Mouse (Mus musculus): ENCODE data around the gene Zfp12. TPM values are rescaled to one million over a fixed set of nuclear protein-coding genes. Genes with fewer than 3 reads are reported as not detected.
A peak's percentile ranks its signal among the peaks of the same experiment; 100 is the strongest.

Zfp12 gene
- polyA plus RNA-seq, 1 experiment from 2014 or later: 30.0 TPM

DNA sequence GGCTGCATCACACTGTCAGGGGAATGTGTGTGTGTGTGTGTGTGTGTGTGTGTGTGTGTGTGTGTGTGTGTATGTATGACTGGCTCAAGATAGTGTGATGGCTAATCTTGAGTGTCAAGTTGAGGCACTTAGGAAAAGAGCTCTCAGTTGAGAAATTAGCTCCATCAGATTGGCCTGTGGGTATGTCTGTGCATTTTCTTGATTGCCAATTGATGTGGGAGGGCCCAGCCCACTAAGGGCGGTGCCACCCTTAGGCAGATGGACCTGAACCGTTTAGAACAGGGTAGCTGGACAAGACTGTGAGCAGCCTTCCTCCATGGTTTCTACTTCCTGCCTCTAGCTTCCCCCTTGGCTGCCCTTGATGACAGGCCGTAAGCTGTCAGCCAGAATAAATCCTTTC lies 37.1 kb downstream of the Zfp12 start:
- ATAC-seq: no peak
- Histone ChIP-seq H3K27ac (ENCODE audit: low read length) (no peak overlapping the region), H3K9ac (replicated peaks; ENCODE audit: low read depth, low read length) (no peak overlapping the region), H3K4me1 (replicated peaks; ENCODE audit: control insufficient read depth, insufficient read depth, low read length) (peaks cover 28% of the 10 kb centered on the region), H3K9me3 (ENCODE audit: control insufficient read depth, low read length) (no peaks in the 10 kb centered on the region), H3K4me2 (ENCODE audit: low read length) (no peak overlapping the region), H3K4me3 (replicated peaks; ENCODE audit: low read length) (no peak overlapping the region), H3K27me3 (replicated peaks; ENCODE audit: control insufficient read depth, insufficient read depth, low read length) (no peaks in the 10 kb centered on the region), H3K36me3 (ENCODE audit: control insufficient read depth, insufficient read depth) (no peaks in the 10 kb centered on the region)
- 82% methylated on average over 3 of the region's 3 CpGs for WGBS

DNA sequence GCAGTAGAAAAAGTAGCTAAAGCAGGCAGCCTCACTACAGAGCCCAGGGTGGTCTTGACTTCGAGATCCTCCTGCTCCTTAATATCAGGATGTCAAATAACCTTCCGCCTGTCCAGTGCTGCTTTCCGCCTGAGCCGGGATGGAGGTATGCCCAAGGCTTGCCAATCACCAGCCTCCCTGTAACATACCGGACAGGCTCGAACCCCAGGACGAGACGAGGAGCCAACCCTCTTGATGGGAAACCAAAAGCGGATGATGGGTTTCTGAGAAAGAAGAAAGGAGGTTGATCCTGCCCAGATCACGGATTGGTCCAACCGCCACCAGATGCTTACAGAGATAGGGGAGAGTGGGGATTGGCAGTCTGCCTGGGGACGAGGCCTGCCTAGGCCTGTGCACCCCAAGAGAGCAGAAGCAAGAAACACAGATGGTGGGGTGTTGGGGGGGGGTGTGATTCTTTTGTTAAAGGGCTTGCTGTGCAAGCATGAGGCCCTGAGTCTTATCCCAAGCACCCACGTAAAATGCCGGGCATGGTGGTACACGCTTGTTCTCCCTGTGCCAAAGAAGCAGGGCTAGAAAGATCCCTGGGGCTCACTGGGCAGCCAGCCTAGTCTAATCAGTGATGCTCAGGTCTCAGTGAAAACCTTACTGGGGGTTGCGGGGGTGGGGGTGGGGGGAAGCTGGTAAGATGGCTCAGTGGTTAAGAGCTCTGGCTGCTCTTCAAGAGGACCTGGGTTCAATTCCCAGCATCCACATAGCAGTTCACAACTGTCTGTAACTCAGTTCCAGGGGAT lies 37.8 kb downstream of the Zfp12 start:
- no peak overlapping the region for H3K9ac ChIP-seq (replicated peaks; ENCODE audit: low read depth, low read length)
- no peaks in the 10 kb centered on the region for H3K27me3 ChIP-seq (replicated peaks; ENCODE audit: control insufficient read depth, insufficient read depth, low read length)
- H3K4me1 ChIP-seq (replicated peaks; ENCODE audit: control insufficient read depth, insufficient read depth, low read length): peaks cover 25% of the 10 kb centered on the region
- ATAC-seq: no peak
- no peak overlapping the region for H3K4me2 ChIP-seq (ENCODE audit: low read length)
- no peaks in the 10 kb centered on the region for H3K9me3 ChIP-seq (ENCODE audit: control insufficient read depth, low read length)
- no peak overlapping the region for H3K27ac ChIP-seq (ENCODE audit: low read length)
- WGBS: 84% methylated on average over 16 of the region's 16 CpGs
- no peak overlapping the region for H3K4me3 ChIP-seq (replicated peaks; ENCODE audit: low read length)
- no peaks in the 10 kb centered on the region for H3K36me3 ChIP-seq (ENCODE audit: control insufficient read depth, insufficient read depth)

DNA sequence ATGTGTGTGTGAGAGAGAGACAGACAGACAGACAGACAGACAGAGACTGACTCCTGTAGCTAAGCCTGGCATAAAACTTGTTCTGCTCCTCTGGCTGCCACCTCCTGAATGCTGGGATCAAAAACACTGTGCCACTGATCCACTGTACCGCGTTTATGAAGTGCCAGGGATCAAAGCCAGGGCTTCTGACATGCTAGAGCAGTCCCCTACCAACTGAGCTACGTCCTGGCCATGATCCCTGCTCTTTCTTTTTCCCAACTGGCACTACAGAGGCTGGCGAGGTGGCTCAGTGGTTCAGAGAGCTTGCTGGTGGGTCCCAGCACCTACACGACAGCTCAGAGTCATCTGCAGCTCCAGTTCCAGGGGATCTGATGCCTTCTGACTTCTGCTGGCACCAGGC lies 40.8 kb downstream of the Zfp12 start:
- WGBS: 44% methylated on average over 5 of the region's 5 CpGs
- H3K9me3 ChIP-seq (ENCODE audit: control insufficient read depth, low read length): no peaks in the 10 kb centered on the region
- H3K27me3 ChIP-seq (replicated peaks; ENCODE audit: control insufficient read depth, insufficient read depth, low read length): no peaks in the 10 kb centered on the region
- H3K27ac ChIP-seq (ENCODE audit: low read length): no peak overlapping the region
- no peak for ATAC-seq
- H3K36me3 ChIP-seq (ENCODE audit: control insufficient read depth, insufficient read depth): no peaks in the 10 kb centered on the region
- H3K4me1 ChIP-seq (replicated peaks; ENCODE audit: control insufficient read depth, insufficient read depth, low read length): peaks cover 7% of the 10 kb centered on the region
- H3K4me3 ChIP-seq (replicated peaks; ENCODE audit: low read length): no peak overlapping the region
- no peak overlapping the region for H3K9ac ChIP-seq (replicated peaks; ENCODE audit: low read depth, low read length)
- H3K4me2 ChIP-seq (ENCODE audit: low read length): no peak overlapping the region

DNA sequence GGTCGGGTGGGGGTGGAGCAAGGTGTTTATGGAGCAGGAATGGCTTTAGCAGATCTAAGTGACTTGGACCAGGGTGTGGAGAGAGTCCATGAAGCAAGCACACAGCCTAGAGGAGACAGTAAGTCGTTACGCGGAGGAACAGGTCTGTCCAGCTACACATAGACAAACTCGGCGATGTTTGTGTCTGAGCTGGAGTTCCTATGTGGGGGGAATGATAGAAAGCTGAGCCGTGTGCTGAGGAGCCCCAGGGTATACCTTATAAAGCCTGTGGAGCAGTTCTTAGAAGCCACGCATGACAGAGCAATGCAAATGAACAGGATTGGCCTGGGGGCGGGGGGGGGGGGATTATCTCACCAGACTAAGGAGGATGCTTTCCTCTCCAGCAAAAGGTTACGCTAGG lies 44.3 kb downstream of the Zfp12 start:
- Histone ChIP-seq H3K36me3 (ENCODE audit: control insufficient read depth, insufficient read depth) (no peaks in the 10 kb centered on the region), H3K4me1 (replicated peaks; ENCODE audit: control insufficient read depth, insufficient read depth, low read length) (no peaks in the 10 kb centered on the region), H3K27me3 (replicated peaks; ENCODE audit: control insufficient read depth, insufficient read depth, low read length) (no peaks in the 10 kb centered on the region), H3K9ac (replicated peaks; ENCODE audit: low read depth, low read length) (no peak overlapping the region), H3K9me3 (ENCODE audit: control insufficient read depth, low read length) (no peaks in the 10 kb centered on the region), H3K27ac (ENCODE audit: low read length) (no peak overlapping the region), H3K4me2 (ENCODE audit: low read length) (no peak overlapping the region), H3K4me3 (replicated peaks; ENCODE audit: low read length) (no peak overlapping the region)
- ATAC-seq: no peak
- WGBS: 41% methylated on average over 10 of the region's 10 CpGs

DNA sequence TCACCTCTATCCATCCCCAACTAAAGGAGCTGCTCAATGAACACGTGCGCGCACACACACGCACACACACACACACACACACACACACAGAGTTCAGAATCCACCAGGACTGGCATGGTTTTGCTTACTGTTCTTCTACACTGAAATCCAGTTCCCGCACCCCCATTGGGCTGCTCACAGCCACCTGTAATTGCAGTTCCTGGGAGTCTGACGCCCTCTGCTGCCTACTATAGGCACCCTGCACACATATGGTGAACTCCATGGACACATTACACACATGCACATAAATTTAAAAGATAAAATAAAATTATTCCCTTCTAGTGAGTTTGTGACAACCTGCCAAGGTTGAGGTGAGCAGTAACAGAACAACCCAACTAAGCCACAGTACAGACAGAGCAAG lies 49.8 kb downstream of the Zfp12 start:
- Histone ChIP-seq H3K4me2 (ENCODE audit: low read length) (no peak overlapping the region), H3K36me3 (ENCODE audit: control insufficient read depth, insufficient read depth) (no peaks in the 10 kb centered on the region), H3K9ac (replicated peaks; ENCODE audit: low read depth, low read length) (no peak overlapping the region), H3K27ac (ENCODE audit: low read length) (no peak overlapping the region), H3K9me3 (ENCODE audit: control insufficient read depth, low read length) (no peaks in the 10 kb centered on the region), H3K4me1 (replicated peaks; ENCODE audit: control insufficient read depth, insufficient read depth, low read length) (peaks cover 7% of the 10 kb centered on the region), H3K4me3 (replicated peaks; ENCODE audit: low read length) (no peak overlapping the region), H3K27me3 (replicated peaks; ENCODE audit: control insufficient read depth, insufficient read depth, low read length) (peaks cover 24% of the 10 kb centered on the region)
- WGBS: 39% methylated on average over 6 of the region's 6 CpGs
- ATAC-seq: no peak

DNA sequence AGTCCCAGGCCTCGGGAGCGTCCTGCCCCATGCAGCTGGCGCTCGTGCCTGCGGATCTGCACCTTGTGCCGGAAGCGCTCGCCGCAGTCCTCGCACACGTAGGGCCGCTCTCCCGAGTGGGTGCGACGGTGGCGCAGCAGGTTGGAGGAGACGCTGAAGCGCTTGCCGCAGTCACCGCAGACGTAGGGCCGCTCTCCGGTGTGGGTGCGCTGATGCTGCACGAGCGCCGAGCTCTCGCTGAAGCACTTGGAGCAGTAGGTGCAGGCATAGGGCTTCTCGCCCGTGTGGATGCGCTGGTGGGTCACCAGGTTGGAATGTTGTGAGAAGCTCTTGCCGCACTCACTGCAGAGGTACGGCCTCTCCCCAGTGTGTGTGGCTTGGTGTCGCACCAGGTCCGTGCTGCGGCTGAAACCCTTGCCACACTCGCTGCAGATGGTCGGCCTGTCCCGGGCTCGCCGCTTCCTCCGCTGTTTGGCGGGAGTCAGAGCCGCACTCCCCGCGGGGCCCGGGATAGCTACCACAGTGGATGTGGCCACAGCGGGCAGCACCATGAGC lies 52.9 kb downstream of the Zfp12 start:
- Histone ChIP-seq H3K4me1 (replicated peaks; ENCODE audit: control insufficient read depth, insufficient read depth, low read length) (peaks cover 7% of the 10 kb centered on the region), H3K9ac (replicated peaks; ENCODE audit: low read depth, low read length) (0 out of 2 replicates have a peak overlapping the region, but pooled peaks have one; percentile 18), H3K4me2 (ENCODE audit: low read length) (peak overlapping the region; percentile 36), H3K27me3 (replicated peaks; ENCODE audit: control insufficient read depth, insufficient read depth, low read length) (peaks cover 34% of the 10 kb centered on the region), H3K36me3 (ENCODE audit: control insufficient read depth, insufficient read depth) (no peaks in the 10 kb centered on the region), H3K4me3 (replicated peaks; ENCODE audit: low read length) (peak overlapping the region; percentile 15; the same call in 1 of the 2 replicates), H3K27ac (ENCODE audit: low read length) (no peak overlapping the region), H3K9me3 (ENCODE audit: control insufficient read depth, low read length) (no peaks in the 10 kb centered on the region)
- 4% methylated on average over 47 of the region's 48 CpGs for WGBS
- ATAC-seq: no peak

DNA sequence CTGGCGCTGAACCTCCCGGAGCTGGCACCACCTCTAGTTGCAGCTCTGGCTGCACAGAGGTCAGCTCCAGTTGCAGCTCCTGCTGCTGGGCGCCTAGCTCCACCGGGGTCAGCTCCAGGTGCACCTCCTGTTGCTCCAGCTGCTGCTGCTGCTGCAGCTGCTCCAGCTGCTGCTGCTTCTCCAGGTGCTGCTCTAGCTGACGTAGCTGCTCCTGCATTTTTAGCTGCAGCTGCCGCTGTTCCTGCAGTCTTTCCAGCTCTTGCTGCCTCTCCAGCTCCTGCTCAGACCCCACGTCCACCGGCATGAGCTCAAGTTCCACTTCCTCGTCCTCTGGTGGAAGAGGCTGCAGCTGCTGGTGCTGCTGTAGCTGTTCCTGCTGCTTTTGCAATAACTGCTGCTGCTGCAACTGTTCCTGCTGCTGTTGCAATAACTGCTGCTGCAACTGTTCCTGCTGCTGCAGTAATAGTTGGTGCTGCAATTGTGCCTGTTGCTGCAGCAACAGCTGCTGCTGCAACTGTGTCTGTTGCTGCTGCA lies 53.5 kb downstream of the Zfp12 start:
- H3K4me2 ChIP-seq (ENCODE audit: low read length): no peak overlapping the region
- peaks cover 12% of the 10 kb centered on the region for H3K4me1 ChIP-seq (replicated peaks; ENCODE audit: control insufficient read depth, insufficient read depth, low read length)
- ATAC-seq: no peak
- 23% methylated on average over 9 of the region's 9 CpGs for WGBS
- H3K27me3 ChIP-seq (replicated peaks; ENCODE audit: control insufficient read depth, insufficient read depth, low read length): peaks cover 39% of the 10 kb centered on the region
- H3K4me3 ChIP-seq (replicated peaks; ENCODE audit: low read length): no peak overlapping the region
- no peak overlapping the region for H3K27ac ChIP-seq (ENCODE audit: low read length)
- H3K9ac ChIP-seq (replicated peaks; ENCODE audit: low read depth, low read length): no peak overlapping the region
- no peaks in the 10 kb centered on the region for H3K36me3 ChIP-seq (ENCODE audit: control insufficient read depth, insufficient read depth)
- H3K9me3 ChIP-seq (ENCODE audit: control insufficient read depth, low read length): no peaks in the 10 kb centered on the region

DNA sequence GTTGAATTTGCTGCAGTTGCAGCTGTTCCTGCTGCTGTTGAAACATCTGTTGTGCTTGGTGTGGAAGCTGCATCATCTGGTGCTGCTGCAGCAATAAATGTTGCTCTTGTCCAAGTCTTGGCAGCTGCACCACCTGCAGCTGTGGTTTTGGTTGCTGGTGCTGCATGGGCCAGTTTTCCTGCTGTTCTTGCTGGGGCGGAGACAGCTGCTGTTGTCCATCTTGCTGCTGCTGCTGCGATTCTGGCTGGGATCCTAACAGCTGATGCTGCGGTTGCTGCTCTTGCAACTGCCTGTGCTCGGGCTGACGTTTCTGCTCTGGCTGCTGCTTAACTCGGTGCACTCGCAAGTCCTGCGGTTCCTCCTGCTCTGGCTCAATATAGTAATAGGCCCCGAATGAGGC lies 54.3 kb downstream of the Zfp12 start:
- Histone ChIP-seq H3K4me3 (replicated peaks; ENCODE audit: low read length) (no peak overlapping the region), H3K9me3 (ENCODE audit: control insufficient read depth, low read length) (no peaks in the 10 kb centered on the region), H3K4me1 (replicated peaks; ENCODE audit: control insufficient read depth, insufficient read depth, low read length) (peaks cover 16% of the 10 kb centered on the region), H3K27ac (ENCODE audit: low read length) (no peak overlapping the region), H3K36me3 (ENCODE audit: control insufficient read depth, insufficient read depth) (no peaks in the 10 kb centered on the region), H3K4me2 (ENCODE audit: low read length) (no peak overlapping the region), H3K9ac (replicated peaks; ENCODE audit: low read depth, low read length) (no peak overlapping the region), H3K27me3 (replicated peaks; ENCODE audit: control insufficient read depth, insufficient read depth, low read length) (peaks cover 47% of the 10 kb centered on the region)
- WGBS: 72% methylated on average over 9 of the region's 9 CpGs
- no peak for ATAC-seq

DNA sequence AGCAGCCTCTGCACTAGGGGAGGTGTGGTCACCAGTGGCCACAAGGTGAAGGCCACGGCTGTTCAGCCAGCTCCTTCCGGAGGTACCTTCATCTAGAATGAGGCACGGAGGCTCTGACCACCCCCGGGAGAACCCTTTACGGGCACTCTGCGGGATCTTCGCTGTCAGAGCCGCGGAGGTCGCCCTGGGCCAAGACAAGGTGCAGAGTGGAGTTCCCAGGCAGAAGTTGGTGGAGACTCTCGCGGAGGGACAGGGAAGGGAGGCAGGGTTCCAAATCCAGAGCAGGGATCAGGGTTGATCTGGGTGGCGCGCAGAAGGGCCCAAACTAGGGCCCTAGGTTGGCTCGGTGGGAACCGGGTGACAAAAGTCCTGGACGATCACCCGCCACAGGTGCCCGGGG lies 57.9 kb downstream of the Zfp12 start:
- 2% methylated on average over 19 of the region's 19 CpGs for WGBS
- Histone ChIP-seq H3K9ac (replicated peaks; ENCODE audit: low read depth, low read length) (peak overlapping the region; percentile 56), H3K4me1 (replicated peaks; ENCODE audit: control insufficient read depth, insufficient read depth, low read length) (peaks cover 12% of the 10 kb centered on the region), H3K9me3 (ENCODE audit: control insufficient read depth, low read length) (no peaks in the 10 kb centered on the region), H3K27me3 (replicated peaks; ENCODE audit: control insufficient read depth, insufficient read depth, low read length) (peaks cover 43% of the 10 kb centered on the region), H3K36me3 (ENCODE audit: control insufficient read depth, insufficient read depth) (no peaks in the 10 kb centered on the region), H3K4me3 (replicated peaks; ENCODE audit: low read length) (peak overlapping the region; percentile 42), H3K4me2 (ENCODE audit: low read length) (peak overlapping the region; percentile 62), H3K27ac (ENCODE audit: low read length) (no peak overlapping the region)
- no peak for ATAC-seq

Measured in forebrain, embryonic 16.5 days (tissue).